Mouse (Mus musculus) lung, postnatal 25 days (tissue): ENCODE data around the gene Slc22a4.

Source experiments
- DNase-seq: peaks from one replicate; pipeline ENCODE4 v3.0.0; 2022; ENCODE audit warnings: low spot score

Gene Slc22a4

DNA sequence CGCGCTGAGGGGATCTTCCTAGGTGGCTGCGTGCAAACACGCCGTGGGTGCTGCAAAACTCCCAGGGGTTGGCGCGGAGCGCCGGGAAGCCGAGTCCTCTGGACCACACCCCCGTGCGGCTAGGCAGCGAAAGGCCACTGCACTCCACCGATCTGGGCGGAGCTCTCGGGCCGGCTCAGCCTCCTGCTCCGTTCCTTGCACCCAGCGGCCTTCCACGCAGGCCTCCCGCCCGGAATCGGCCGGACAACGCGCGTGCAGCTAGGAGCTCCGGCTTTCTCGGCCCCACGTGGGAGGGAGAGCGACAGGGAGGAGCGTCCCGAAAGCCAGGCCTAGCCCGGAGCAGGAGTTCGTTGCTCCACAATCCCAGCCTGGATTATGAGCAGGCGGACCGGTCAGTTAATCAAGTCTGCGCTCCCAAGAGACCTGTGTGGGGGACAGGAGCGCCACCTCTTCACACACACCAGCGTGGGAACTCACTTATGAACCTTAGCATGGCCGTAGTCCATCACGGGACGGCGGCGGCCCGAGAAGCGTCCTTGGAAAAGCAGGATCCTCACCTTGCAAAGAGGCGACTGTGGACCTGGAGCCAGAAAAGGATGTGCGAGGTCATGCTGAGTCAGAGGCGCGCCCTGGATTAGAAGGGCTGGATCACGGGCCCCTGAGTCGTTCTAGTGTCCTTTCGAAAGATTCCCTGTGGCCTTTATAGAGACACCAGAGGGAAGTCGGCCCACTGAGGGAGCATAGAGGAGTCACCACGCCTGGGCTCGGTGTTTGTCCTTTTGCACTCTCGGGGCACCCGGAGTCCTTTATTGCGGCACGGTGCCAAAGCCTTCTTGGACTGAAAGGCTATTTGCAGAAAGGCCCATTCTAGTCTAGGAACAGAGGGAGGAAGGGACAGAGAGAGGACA, at the start of gene Slc22a4:
Gene Slc22a4 (minus strand): TSS at position 47 of the 908 bp plus-strand sequence.
- peak; percentile 77 for DNase-seq

- DNase-seq, result no peak
Measured at GRCm38 (mm10) chr11:54076101-54076500, 48.2 kb upstream of the Slc22a4 start.

DNA sequence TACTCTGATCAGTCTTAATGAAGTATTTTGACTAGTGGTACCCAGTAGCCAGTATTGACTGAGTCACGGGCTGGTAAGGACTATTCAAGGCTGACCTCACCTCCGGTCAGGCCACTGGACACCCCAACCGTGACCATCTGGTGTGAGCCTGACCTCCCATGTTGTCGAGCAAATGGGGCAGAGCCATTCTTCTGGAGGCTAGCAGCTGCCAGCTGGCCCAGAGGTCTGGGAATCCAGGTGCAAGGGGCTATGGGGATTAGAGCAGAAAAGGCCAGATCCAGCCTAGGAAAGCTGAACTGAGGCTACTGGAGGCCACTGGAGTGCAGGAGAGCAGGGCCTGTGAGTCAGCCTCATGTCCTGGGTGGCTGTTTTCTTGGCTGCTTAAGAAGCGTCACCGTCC, 47.5 kb upstream of the Slc22a4 start:
- no peak for DNase-seq

DNA sequence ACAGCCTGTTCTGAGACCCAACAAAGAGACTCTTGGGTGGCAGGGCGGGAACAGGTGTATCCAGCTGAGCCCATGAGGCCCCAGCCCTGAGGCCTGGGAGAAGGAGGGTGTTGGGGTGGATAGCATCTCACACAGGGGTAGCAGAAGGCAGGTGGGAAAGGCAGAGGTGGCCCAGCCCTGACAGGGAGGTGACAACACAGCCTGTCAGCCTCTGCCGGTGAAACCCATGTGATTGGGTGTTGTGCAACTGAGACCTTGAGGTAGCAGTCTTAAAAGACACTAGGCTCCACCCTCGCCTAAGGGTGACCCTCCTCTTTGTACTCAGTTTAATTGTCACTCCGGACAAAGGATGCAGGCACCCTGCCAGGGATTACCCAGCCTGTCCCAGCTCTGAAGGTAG, 45.4 kb upstream of the Slc22a4 start:
- DNase-seq, result no peak

GRCm38 (mm10) chr11:54071726-54072445, 44.0 kb upstream of the Slc22a4 start:
- DNase-seq, result peak; percentile 66

DNA sequence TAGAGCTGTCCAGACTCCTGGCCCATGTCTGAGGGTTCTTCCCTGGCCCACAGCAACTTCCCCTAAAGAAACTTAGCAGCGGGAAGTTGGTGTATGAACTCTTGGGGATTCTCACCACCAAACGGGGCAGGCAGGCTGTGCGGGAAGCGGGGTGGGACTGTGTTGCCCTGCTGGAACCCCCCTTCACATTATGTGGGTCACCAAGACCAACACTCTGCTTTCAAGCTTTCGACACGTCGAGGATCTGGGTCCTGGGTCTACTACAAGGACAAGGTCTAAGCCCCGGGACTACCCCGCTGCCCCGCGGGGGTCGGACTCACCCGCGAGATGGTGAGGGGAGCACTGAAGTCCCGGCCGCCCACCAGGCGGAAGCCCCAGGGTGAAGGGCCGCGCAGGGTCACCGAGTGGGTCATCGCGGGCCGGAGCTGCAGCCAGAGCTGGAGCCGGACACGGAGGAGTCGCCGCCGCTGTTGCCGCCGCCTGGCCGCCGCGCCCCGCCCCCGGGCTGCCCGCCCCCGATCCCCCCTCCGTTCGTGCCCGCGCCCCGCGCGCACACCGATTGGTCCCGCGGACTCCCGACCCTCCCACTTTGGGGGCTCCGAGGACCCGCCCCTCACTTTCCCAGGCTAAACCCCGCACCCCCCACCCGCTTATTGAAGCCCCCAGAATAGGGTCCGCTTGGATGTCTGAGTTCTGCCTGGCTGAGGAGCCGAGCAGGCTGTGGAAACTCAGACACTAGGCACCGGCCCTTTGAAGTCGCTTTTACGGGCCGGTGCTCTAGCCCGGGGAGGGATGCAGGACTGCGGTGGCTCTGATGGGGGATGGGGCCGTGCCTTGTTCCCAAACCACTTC, 40.9 kb upstream of the Slc22a4 start, which contains the start of gene Pdlim4:
Gene Pdlim4 (minus strand): TSS at position 495 of the 852 bp plus-strand sequence.
- no peak for DNase-seq

GRCm38 (mm10) chr11:54067996-54068519, 40.2 kb upstream of the Slc22a4 start:
- no peak for DNase-seq

DNA sequence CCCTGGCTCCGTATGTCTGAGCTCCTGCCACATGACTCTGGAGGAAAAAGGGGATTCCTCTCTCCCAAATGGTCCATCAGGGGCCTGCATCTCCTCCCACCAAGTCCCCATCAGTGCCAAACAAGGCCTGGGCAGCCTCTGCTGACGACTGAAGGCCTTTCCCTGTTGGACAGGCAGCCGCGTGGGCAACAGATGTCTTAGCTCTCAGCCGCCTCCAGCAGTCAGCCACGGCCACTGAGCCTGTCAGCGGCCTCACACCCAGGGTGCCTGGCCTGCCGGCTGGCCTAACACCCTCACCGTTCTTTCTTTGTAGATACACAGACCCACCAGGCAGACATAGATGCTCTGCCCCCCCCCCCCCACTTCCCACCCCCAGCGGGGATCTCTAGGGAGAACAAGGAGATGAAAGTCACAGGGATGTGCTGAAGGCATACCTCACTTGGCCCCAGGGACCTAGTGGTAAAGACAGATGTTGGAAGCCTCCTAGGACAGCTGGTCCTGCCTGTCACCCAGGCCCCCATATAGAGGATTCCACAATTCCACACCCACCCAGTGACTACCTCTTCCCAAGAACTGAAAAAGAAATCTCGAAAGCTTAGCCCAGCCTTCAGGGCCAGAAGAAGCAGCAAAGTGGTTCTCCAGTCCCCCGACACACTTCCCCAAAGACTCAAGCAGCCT, 39.6 kb upstream of the Slc22a4 start:
- peak; percentile 60 for DNase-seq

- DNase-seq, result no peak
Measured at GRCm38 (mm10) chr11:54066400-54066799, 38.5 kb upstream of the Slc22a4 start.

GRCm38 (mm10) chr11:54065915-54066178, 38.0 kb upstream of the Slc22a4 start:
- DNase-seq, result no peak

DNA sequence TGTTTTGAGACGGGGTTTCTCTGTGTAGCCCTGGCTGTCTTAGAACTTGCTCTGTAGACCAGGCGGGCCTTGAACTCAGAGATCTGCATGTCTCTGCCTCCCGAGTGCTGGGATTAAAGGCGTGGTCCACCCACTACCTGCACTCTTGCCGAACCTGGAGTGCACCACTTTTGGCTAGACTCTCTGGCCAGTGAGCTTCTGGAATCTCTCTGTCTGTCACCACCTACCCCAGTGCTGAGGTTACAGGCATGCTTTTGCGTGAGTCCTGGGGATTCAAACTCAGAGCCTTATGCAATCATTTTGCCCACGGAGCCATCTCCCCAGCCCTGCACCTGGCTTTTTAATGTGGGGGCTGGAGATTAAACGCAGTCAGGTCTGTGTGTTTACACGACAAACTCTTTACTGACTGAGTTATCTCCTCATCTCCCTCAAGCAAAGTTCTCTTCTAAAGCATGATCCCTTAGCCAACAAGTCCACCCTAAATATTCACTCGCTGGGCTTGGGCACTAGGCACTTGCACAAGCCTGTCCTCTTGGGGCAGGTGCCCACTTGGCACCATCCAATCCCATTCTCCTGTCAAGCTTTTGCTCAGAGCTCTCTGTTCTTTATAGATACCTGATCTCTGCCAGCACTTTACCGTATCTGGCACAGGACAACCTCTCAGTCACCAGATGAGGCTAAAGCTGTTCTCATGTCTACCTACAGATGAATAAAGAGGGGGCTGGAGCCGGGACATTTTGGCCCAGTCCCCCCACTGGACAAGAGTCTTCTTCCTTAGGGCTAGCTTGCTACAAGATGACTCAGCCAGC, 37.4 kb upstream of the Slc22a4 start:
- DNase-seq, result no peak

DNA sequence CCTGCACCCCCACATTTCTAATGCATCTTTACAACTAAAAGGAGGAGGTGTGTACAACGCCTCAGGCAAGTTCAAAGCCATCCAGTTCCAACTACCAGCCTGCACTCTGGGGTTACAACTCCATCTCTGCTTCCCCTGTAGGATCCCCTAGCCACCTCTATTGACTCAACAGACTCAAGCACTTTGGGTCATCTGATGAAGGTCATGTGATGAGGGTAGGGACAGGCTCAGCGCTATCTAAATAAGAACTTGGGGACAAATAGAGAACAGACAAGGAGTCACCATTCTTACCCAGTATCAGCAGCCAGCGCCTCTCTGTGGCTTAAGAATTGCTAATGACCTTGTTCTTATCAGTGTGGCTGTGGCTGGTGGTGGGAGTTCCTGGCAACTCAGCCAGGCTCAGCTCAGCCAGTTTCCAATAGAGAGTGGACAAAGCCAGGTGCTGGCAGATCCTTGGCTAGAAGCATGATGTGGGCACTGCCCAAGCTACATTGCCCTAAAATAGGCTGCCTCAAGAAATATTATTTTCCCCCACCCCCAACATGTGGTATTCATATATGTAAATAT, 36.6 kb upstream of the Slc22a4 start:
- no peak for DNase-seq

- no peak for DNase-seq
Measured at GRCm38 (mm10) chr11:54063472-54063775, 35.5 kb upstream of the Slc22a4 start.

DNA sequence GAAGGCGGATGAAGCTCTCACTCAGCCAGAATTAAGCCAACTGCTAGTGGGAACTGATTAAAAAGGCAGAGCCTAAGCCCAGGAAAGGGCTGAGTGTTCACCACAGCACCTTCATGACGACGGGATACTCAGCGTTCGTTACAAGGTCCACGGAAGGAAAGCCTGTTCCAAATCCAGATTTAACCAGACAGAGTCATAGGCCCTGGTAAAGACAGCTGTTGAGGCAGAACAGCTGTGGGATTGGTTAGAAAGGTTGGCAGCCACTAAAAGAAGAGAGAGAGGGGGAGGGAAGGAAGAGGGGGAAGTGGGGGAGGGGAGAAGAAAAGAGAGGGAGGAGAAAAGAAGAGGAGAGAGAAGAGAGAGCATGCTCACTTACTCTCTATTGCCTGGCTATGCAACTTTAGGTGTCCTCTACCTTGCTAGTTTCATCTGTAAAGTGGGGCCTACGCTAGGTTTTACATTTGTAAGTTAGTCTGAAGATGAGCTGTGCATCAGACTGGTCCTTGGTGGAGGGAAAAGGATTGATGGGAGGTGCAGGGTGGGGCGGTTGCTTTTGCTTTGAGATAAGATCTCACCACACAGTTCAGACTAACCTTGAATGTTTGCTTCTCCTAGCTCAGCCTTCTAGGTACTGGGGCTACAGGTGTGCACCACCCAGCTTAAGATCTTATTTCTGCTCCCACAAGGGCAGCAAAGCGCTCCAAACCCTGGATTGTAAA, 35.0 kb upstream of the Slc22a4 start:
- no peak for DNase-seq

DNA sequence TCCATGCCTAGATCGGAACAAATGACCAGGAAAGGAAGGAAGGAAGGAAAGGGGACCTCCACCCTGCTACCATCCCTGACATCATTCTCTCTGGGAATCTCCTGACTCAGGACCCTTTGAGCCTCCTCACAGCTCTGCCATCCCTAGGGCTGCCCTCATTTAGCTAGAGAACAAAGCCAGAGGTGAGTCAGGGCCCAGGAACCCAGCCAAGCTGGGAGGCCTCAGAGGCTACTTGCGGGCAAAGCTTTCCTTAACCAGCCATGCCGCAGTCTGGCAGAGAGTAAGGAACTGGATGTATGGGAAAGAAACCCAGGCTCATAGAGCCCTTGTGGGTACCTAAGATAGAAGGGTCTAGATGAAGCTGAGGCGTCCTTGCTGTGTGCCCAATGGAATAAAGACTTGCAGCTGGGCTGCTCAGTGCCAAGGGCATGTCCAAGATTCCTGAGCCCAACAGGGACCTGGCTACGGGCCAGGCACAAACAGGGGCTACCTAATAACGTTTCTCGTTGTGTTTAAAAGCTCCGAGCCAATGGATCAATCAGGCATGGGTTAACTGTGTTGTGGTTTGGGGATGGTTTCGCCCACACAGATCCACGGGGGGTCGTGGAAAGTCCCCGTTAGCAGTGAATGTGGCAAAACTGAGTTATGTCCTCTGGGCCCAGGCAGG, 34.3 kb upstream of the Slc22a4 start:
- peak; percentile 36 for DNase-seq

- DNase-seq, result peak; percentile 68
Measured at GRCm38 (mm10) chr11:54060316-54060715, 32.4 kb upstream of the Slc22a4 start.

DNA sequence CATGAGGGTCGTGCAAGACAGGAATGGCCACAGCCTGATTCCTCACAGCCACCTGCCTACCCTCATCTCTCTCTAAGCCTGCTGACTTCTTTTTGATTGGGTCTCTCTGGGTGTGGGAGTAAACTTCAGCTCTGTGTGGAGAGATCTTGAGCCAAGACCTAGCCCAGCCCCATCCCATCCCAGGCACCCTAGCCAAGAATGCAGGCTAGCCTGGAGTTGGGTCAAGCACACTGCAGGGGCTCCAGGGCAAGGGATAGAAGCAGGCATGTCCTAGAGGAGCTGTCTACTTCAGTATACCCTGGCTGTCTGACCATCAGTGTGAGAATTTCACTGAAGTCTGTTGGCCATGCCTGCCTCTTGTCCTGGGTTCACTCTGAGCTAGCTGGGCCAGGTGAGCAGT, 31.6 kb upstream of the Slc22a4 start:
- no peak for DNase-seq

GRCm38 (mm10) chr11:54058643-54059042, 30.8 kb upstream of the Slc22a4 start:
- DNase-seq, result no peak

DNA sequence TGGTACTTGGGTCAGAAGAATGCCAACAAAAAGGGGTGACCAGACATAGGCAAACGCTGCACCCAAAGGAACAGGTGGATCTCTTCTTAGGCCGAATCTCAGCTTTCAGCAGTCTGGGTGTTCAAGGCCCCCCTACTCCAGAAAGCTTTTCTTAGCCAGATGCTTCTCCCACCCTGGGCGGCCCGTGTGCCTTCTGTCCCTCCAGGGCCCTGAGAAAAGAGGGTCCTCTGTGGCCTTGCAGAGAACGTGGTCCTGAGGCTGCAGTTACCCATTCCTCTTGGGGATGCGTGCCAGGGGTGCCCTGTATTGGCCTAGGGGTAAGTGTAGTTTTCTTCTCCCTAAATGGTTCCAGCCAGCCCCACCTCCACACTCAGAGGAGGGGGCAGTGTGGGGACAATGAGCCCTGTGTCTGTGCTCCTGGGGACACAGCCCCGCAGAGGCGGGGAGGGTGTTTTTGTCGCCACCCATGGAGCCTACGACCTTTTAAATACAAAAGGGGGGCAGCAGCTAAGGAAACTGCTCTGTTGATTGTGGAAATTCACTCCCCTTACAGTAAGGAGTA, 30.2 kb upstream of the Slc22a4 start:
- DNase-seq, result no peak
